Mouse (Mus musculus) forebrain, embryonic 15.5 days (tissue): Measurements from ENCODE around the gene Psap. TPM values are rescaled to one million over a fixed set of nuclear protein-coding genes. Genes with fewer than 3 reads are reported as not detected.

ENCODE experiments used
- ATAC-seq: fragments of 200-750 bp; cut with Nextera tagmentation; replicated peaks from 2 replicates; pipeline ENCODE4 v1.8.0; 2017; ENCODE audit warnings: mild to moderate bottlenecking, moderate TSS enrichment, moderate library complexity
- H3K27ac ChIP-seq: fragments of 300-500 bp; sonication (generic); replicated peaks from 2 replicates; pipeline ENCODE4 v1.5.1; 2015; ENCODE audit warnings: mild to moderate bottlenecking, inconsistent platforms
- H3K27me3 ChIP-seq: fragments of 300-500 bp; sonication (generic); 2 replicates; pipeline ENCODE4 v1.6.1; 2015; ENCODE audit warnings: inconsistent platforms
- H3K36me3 ChIP-seq: fragments of 300-500 bp; sonication (generic); 2 replicates; pipeline ENCODE4 v1.6.1; 2015; ENCODE audit warnings: mild to moderate bottlenecking, inconsistent platforms
- H3K4me1 ChIP-seq: fragments of 300-500 bp; sonication (generic); 2 replicates; pipeline ENCODE4 v1.6.1; 2015; ENCODE audit warnings: inconsistent platforms
- H3K4me2 ChIP-seq: fragments of 300-500 bp; sonication (generic); replicated peaks from 2 replicates; pipeline ENCODE4 v1.6.1; 2015; ENCODE audit warnings: mild to moderate bottlenecking, inconsistent platforms
- H3K4me3 ChIP-seq: fragments of 300-500 bp; sonication (generic); 2 replicates; pipeline ENCODE4 v1.5.1; 2015; ENCODE audit warnings: mild to moderate bottlenecking, inconsistent platforms
- H3K9ac ChIP-seq: fragments of 300-500 bp; sonication (generic); replicated peaks from 2 replicates; pipeline ENCODE4 v1.6.1; 2015; ENCODE audit warnings: mild to moderate bottlenecking, inconsistent platforms
- H3K9me3 ChIP-seq: fragments of 300-500 bp; sonication (generic); 2 replicates; pipeline ENCODE4 v1.6.1; 2016; ENCODE audit warnings: inconsistent platforms
- WGBS: fragments of 180-500 bp; shearing (Covaris S2); methylation state at CpG from one replicate; pipeline ENCODE4 v1.1.7; 2015; ENCODE audit warnings: mixed read lengths; 5-methylcytosine and 5-hydroxymethylcytosine counted together
- polyA plus RNA-seq: library from polyadenylated mRNA; unstranded; fragments of >200 nt; fragmentation: Nextera tagmentation; extraction: Ambion mirVana; gene quantifications from 2 replicates; pipeline ENCODE4 v1.2.1, GENCODE M21; 2015

Gene Psap
- polyA plus RNA-seq, 1 experiment from 2014 or later = 169 TPM

GRCm38 (mm10) chr10:60341528-60341927 lies 64.1 kb downstream of the Psap start:
- Histone ChIP-seq H3K27ac (no peak overlapping the region), H3K4me1 (peaks cover 4% of the 10 kb centered on the region), H3K9ac (no peak overlapping the region), H3K36me3 (no peaks in the 10 kb centered on the region), H3K27me3 (peaks cover 5% of the 10 kb centered on the region; the same call in 1 of the 2 replicates), H3K9me3 (no peaks in the 10 kb centered on the region), H3K4me3 (no peak overlapping the region), H3K4me2 (no peak overlapping the region)
- WGBS = 77% methylated on average over 9 of the region's 9 CpGs
- ATAC-seq = no peak

GRCm38 (mm10) chr10:60344111-60344510 lies 66.7 kb downstream of the Psap start:
- Histone ChIP-seq H3K9ac (no peak overlapping the region), H3K4me2 (no peak overlapping the region), H3K9me3 (no peaks in the 10 kb centered on the region), H3K27me3 (peaks cover 18% of the 10 kb centered on the region), H3K4me3 (no peak overlapping the region), H3K36me3 (no peaks in the 10 kb centered on the region), H3K27ac (no peak overlapping the region), H3K4me1 (peaks cover 10% of the 10 kb centered on the region)
- ATAC-seq = no peak
- 80% methylated on average over 3 of the region's 3 CpGs for WGBS

GRCm38 (mm10) chr10:60346056-60346455 lies 68.6 kb downstream of the Psap start:
- Histone ChIP-seq H3K4me1 (peaks cover 13% of the 10 kb centered on the region), H3K4me2 (no peak overlapping the region), H3K4me3 (no peak overlapping the region), H3K27ac (no peak overlapping the region), H3K27me3 (peaks cover 18% of the 10 kb centered on the region), H3K9me3 (no peaks in the 10 kb centered on the region), H3K36me3 (no peaks in the 10 kb centered on the region), H3K9ac (no peak overlapping the region)
- WGBS = 87% methylated on average over 4 of the region's 4 CpGs
- no peak for ATAC-seq

GRCm38 (mm10) chr10:60346701-60347405 lies 69.4 kb downstream of the Psap start, which contains the start of gene Vsir:
Vsir (plus strand) TSS chr10:60346851.
- H3K36me3 ChIP-seq = no peaks in the 10 kb centered on the region
- H3K4me2 ChIP-seq = peak within 1 kb of the TSS; percentile 34
- 0 out of 2 replicates have a peak, but pooled peaks have one; percentile 29 for ATAC-seq
- peaks cover 18% of the 10 kb centered on the region for H3K27me3 ChIP-seq
- peak within 1 kb of the TSS; percentile 16 for H3K4me3 ChIP-seq
- 1% methylated on average over 37 of the region's 37 CpGs for WGBS
- no peak within 1 kb of the TSS for H3K9ac ChIP-seq
- H3K27ac ChIP-seq = no peak within 1 kb of the TSS
- peaks cover 20% of the 10 kb centered on the region for H3K4me1 ChIP-seq
- H3K9me3 ChIP-seq = no peaks in the 10 kb centered on the region

GRCm38 (mm10) chr10:60347768-60348610 lies 70.6 kb downstream of the Psap start:
- H3K27ac ChIP-seq = no peak overlapping the region
- ATAC-seq = no peak
- H3K9me3 ChIP-seq = no peaks in the 10 kb centered on the region
- H3K4me2 ChIP-seq = no peak overlapping the region
- H3K4me3 ChIP-seq = no peak overlapping the region
- H3K9ac ChIP-seq = no peak overlapping the region
- H3K27me3 ChIP-seq = peaks cover 18% of the 10 kb centered on the region
- WGBS = 45% methylated on average over 9 of the region's 9 CpGs
- H3K4me1 ChIP-seq = peaks cover 20% of the 10 kb centered on the region
- H3K36me3 ChIP-seq = no peaks in the 10 kb centered on the region

GRCm38 (mm10) chr10:60349056-60349455 lies 71.6 kb downstream of the Psap start:
- Histone ChIP-seq H3K4me1 (peaks cover 20% of the 10 kb centered on the region), H3K4me3 (no peak overlapping the region), H3K4me2 (no peak overlapping the region), H3K27me3 (peaks cover 18% of the 10 kb centered on the region), H3K9me3 (no peaks in the 10 kb centered on the region), H3K9ac (no peak overlapping the region), H3K27ac (no peak overlapping the region), H3K36me3 (no peaks in the 10 kb centered on the region)
- no peak for ATAC-seq
- WGBS = 41% methylated on average over 6 of the region's 6 CpGs

GRCm38 (mm10) chr10:60349644-60350043 lies 72.2 kb downstream of the Psap start:
- Histone ChIP-seq H3K27me3 (peaks cover 18% of the 10 kb centered on the region), H3K9me3 (no peaks in the 10 kb centered on the region), H3K4me3 (no peak overlapping the region), H3K9ac (no peak overlapping the region), H3K27ac (no peak overlapping the region), H3K36me3 (no peaks in the 10 kb centered on the region), H3K4me2 (no peak overlapping the region), H3K4me1 (peaks cover 20% of the 10 kb centered on the region)
- no peak for ATAC-seq
- 89% methylated on average over 5 of the region's 5 CpGs for WGBS

- Histone ChIP-seq H3K9ac (no peak overlapping the region), H3K4me1 (peaks cover 20% of the 10 kb centered on the region), H3K27me3 (peaks cover 18% of the 10 kb centered on the region), H3K4me3 (no peak overlapping the region), H3K36me3 (no peaks in the 10 kb centered on the region), H3K27ac (no peak overlapping the region), H3K9me3 (no peaks in the 10 kb centered on the region), H3K4me2 (0 out of 2 replicates have a peak overlapping the region, but pooled peaks have one; percentile 5)
- no peak for ATAC-seq
- WGBS = 46% methylated on average over 5 of the region's 5 CpGs
Measured at GRCm38 (mm10) chr10:60350077-60350804, 72.8 kb downstream of the Psap start.

- Histone ChIP-seq H3K4me2 (0 out of 2 replicates have a peak overlapping the region, but pooled peaks have one; percentile 5), H3K27me3 (peaks cover 18% of the 10 kb centered on the region), H3K9me3 (no peaks in the 10 kb centered on the region), H3K36me3 (no peaks in the 10 kb centered on the region), H3K27ac (no peak overlapping the region), H3K4me1 (peaks cover 20% of the 10 kb centered on the region), H3K9ac (no peak overlapping the region), H3K4me3 (no peak overlapping the region)
- ATAC-seq = no peak
- WGBS = 50% methylated on average over 3 of the region's 3 CpGs
Measured at GRCm38 (mm10) chr10:60350805-60351167, 73.4 kb downstream of the Psap start.

- H3K27me3 ChIP-seq = peaks cover 16% of the 10 kb centered on the region
- no peak overlapping the region for H3K4me2 ChIP-seq
- no peaks in the 10 kb centered on the region for H3K9me3 ChIP-seq
- ATAC-seq = no peak
- WGBS = 24% methylated on average over 3 of the region's 3 CpGs
- no peak overlapping the region for H3K9ac ChIP-seq
- no peaks in the 10 kb centered on the region for H3K36me3 ChIP-seq
- peaks cover 19% of the 10 kb centered on the region for H3K4me1 ChIP-seq
- no peak overlapping the region for H3K4me3 ChIP-seq
- H3K27ac ChIP-seq = no peak overlapping the region
Measured at GRCm38 (mm10) chr10:60351248-60351647, 73.8 kb downstream of the Psap start.

- WGBS = 37% methylated on average over 7 of the region's 7 CpGs
Measured at GRCm38 (mm10) chr10:60351761-60352455, 74.5 kb downstream of the Psap start.

More at GRCm38 (mm10) chr10:60351761-60352455, 74.5 kb downstream of the Psap start:
- Histone ChIP-seq H3K4me3 (no peak overlapping the region), H3K36me3 (no peaks in the 10 kb centered on the region), H3K9ac (no peak overlapping the region), H3K27ac (no peak overlapping the region), H3K4me1 (peaks cover 12% of the 10 kb centered on the region), H3K9me3 (no peaks in the 10 kb centered on the region), H3K4me2 (no peak overlapping the region), H3K27me3 (peaks cover 9% of the 10 kb centered on the region)
- peak; percentile 29; the same call in 1 of the 2 replicates for ATAC-seq
